Mouse (Mus musculus): Measurements from ENCODE around the gene Zfp148.

DNA sequence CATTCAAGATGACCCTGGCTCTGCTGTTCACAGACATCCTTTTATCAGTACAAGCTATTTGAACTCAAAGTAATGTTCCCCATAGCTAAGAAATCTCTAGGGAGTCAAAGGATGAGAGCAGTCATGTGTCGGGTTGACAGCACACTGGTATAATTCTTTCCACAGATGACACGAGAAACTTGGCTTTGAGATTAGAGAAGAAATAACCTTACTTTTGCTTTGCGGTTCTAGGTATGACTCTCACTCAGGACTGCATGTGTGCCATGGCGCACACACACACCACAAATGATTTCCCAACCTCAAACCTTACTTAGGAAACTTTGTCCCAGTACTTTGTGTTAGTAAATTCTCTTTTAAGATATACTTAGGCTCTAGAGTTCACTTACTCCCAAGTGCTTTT, 113.7 kb downstream of the Zfp148 start:
- TF ChIP-seq EP300 (IDR thresholded peaks at IDR 0.05) (no peak), CTCF (IDR thresholded peaks at IDR 0.05) (no peak)
